Mouse (Mus musculus) liver, embryonic 12.5 days (tissue): ENCODE results near the gene Rcan2. TPM values are rescaled to one million over a fixed set of nuclear protein-coding genes. Genes with fewer than 3 reads are reported as not detected.

Experiments
- ATAC-seq: fragments of 200-750 bp; cut with Nextera tagmentation; 2 replicates; pipeline ENCODE4 v1.8.0; 2017; ENCODE audit warnings: moderate number of reproducible peaks, mild to moderate bottlenecking, moderate library complexity
- H3K27ac ChIP-seq: fragments of 300-500 bp; sonication (generic); 2 replicates; pipeline ENCODE4 v1.5.1; 2016; ENCODE audit warnings: mild to moderate bottlenecking
- H3K27me3 ChIP-seq: fragments of 300-500 bp; sonication (generic); replicated peaks from 2 replicates; pipeline ENCODE4 v1.6.1; 2016; ENCODE audit warnings: mild to moderate bottlenecking, moderate library complexity
- H3K36me3 ChIP-seq: fragments of 300-500 bp; sonication (generic); 2 replicates; pipeline ENCODE4 v1.6.1; 2016; ENCODE audit warnings: mild to moderate bottlenecking, moderate library complexity
- H3K4me1 ChIP-seq: fragments of 300-500 bp; sonication (generic); 2 replicates; pipeline ENCODE4 v1.6.1; 2016
- H3K4me2 ChIP-seq: fragments of 300-500 bp; sonication (generic); 2 replicates; pipeline ENCODE4 v1.6.1; 2016; ENCODE audit warnings: mild to moderate bottlenecking, moderate library complexity
- H3K4me3 ChIP-seq: fragments of 300-500 bp; sonication (generic); 2 replicates; pipeline ENCODE4 v1.5.1; 2016; ENCODE audit warnings: mild to moderate bottlenecking, moderate library complexity
- H3K9ac ChIP-seq: fragments of 300-500 bp; sonication (generic); 2 replicates; pipeline ENCODE4 v1.6.1; 2016; ENCODE audit warnings: mild to moderate bottlenecking, moderate library complexity
- H3K9me3 ChIP-seq: fragments of 300-500 bp; sonication (generic); replicated peaks from 2 replicates; pipeline ENCODE4 v1.6.1; 2016; ENCODE audit warnings: mild to moderate bottlenecking, moderate library complexity
- WGBS: fragments of 180-500 bp; shearing (Covaris S2); methylation state at CpG from one replicate; pipeline ENCODE4 v1.1.7; 2016; ENCODE audit not compliant: insufficient replicate concordance; 5-methylcytosine and 5-hydroxymethylcytosine counted together
- polyA plus RNA-seq: library from polyadenylated mRNA; unstranded; fragments of >200 nt; fragmentation: Nextera tagmentation; extraction: Ambion mirVana; gene quantifications from 2 replicates; pipeline ENCODE4 v1.2.1, GENCODE M21; 2016

Rcan2 gene
- polyA plus RNA-seq, 1 experiment from 2014 or later, result 1.9 TPM

DNA sequence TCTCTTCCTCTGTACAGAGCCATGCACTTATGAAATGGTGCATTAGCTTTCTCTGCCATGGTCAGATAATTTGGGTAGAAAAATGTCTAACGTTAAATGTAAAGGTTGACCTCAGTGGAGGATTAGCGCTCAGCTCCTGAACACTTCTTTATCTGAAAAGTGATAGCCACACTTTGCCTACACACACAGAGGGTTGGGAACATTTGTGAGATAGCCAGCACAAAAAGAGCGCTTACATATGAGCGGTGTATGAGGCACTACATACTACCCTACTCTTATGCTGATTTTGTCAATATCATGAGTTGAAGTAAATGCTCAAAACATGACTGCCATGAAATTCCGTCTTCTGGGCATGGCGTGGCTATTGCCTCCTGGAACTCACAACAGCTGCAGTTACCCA, 196.9 kb downstream of the Rcan2 start:
- peak; percentile 60; the same call in 1 of the 2 replicates for ATAC-seq
- H3K27me3 ChIP-seq, result no peaks in the 10 kb centered on the region
- H3K4me3 ChIP-seq, result no peak overlapping the region
- H3K36me3 ChIP-seq, result no peaks in the 10 kb centered on the region
- no peak overlapping the region for H3K9ac ChIP-seq
- peak overlapping the region; percentile 51; the same call in 1 of the 2 replicates for H3K27ac ChIP-seq
- H3K9me3 ChIP-seq, result no peaks in the 10 kb centered on the region
- H3K4me2 ChIP-seq, result peak overlapping the region; percentile 32
- H3K4me1 ChIP-seq, result peaks cover 16% of the 10 kb centered on the region
- 38% methylated on average over 6 of the region's 6 CpGs for WGBS

DNA sequence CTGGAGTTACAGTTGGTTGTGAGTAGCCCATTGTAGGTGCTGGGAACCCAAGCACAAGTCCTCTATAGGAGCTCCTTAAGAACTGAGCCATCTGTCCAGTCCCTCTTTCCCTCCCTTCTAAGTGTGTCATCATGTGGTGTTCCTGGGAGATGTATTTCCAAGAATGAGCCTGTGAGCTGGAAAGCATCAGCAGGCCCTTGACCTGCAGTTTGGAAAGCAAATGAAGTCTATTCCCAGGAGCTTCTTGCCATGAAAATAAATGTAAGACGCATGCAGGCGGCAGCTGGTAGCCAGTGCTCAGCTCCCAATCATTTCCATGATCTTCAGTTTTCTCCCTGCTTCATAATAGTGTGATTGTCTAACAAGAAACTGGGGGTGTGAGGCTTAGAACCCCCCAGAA, 203.2 kb downstream of the Rcan2 start:
- WGBS, result 78% methylated on average over 2 of the region's 2 CpGs
- Histone ChIP-seq H3K36me3 (no peaks in the 10 kb centered on the region), H3K27ac (no peak overlapping the region), H3K9me3 (no peaks in the 10 kb centered on the region), H3K4me1 (no peaks in the 10 kb centered on the region), H3K4me3 (no peak overlapping the region), H3K27me3 (no peaks in the 10 kb centered on the region), H3K4me2 (no peak overlapping the region), H3K9ac (no peak overlapping the region)
- no peak for ATAC-seq

DNA sequence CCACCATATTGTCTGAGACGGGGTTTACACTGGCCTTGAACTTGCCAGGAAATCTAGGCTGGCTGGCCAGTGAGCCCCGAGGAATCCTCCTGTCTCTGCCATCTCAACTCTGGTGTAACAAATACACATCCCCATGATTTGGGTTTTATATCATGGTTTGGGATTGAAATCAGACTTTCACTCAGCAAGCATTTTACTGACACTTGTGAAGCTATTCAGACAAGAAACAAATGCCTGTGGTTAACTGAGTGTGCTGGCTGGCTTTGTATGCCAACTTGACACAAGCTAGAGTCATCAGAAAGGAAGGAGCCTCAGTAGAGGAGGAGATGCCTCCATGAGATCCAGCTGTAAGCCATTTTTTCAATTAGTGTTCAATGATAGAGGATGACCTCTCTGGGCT, 206.3 kb downstream of the Rcan2 start:
- H3K9ac ChIP-seq, result no peak overlapping the region
- no peaks in the 10 kb centered on the region for H3K9me3 ChIP-seq
- ATAC-seq, result no peak
- no peak overlapping the region for H3K4me2 ChIP-seq
- no peak overlapping the region for H3K4me3 ChIP-seq
- no peaks in the 10 kb centered on the region for H3K36me3 ChIP-seq
- WGBS, result 58% methylated on average over 2 of the region's 2 CpGs
- no peak overlapping the region for H3K27ac ChIP-seq
- no peaks in the 10 kb centered on the region for H3K4me1 ChIP-seq
- H3K27me3 ChIP-seq, result no peaks in the 10 kb centered on the region

DNA sequence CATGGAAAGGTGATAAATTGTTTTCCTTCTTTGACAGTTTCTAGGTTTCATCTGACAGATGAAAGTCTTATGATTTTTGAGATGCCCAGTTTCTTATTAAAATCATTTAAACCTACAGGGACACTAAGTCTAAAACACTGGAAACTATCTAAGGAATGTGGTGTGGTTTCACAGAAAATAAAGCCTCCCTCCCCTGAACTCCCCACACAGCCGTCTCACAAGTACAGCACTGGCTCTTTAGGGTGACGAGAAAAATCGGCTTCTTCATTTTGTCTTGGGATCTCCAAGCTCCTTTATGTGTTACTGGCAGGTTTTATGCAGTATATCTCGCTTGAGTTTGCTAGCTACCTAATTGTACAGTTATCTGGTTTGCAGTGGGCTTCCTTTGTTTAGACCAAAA, 210.8 kb downstream of the Rcan2 start:
- Histone ChIP-seq H3K4me3 (no peak overlapping the region), H3K9ac (no peak overlapping the region), H3K27me3 (no peaks in the 10 kb centered on the region), H3K4me1 (no peaks in the 10 kb centered on the region; the same call in 1 of the 2 replicates), H3K27ac (no peak overlapping the region), H3K4me2 (no peak overlapping the region), H3K36me3 (no peaks in the 10 kb centered on the region), H3K9me3 (no peaks in the 10 kb centered on the region)
- WGBS, result 45% methylated on average over 4 of the region's 4 CpGs
- ATAC-seq, result no peak

DNA sequence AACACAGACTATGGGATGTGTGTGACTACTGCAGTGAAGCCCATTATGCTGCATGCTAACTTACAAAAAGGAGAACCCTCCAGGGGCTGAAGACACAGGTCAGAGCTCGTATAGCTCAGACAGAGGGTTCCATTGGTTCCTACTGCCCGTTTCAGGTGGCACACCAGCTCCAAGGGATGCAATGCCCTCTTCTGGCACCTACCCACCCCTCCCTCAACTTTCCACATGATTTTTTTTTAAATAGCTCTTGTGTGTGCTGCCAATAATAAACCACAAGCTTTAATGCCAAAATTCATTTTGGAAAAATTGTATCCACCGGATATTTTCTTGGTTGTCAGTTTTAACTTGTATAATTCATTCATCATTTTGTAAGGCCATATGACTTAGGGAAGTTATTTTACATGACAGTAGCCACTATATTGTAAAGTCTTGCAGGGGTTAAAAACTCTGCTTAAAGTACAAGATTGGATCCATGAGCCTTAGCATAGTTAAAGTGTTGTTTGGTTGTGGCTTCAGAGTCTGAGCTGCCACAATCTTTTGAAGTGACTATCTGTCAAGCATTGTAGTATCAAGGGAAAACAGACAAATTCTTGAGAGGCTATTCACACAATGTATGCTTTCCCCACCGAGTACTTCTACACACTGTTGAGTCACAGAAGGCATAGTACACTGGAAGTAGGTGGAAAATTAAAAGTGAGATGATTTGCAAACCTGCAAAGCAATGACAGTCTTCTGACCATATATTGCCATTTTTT, 212.8 kb downstream of the Rcan2 start:
- whole genome bisulfite sequencing, result 47% methylated on average over 4 of the region's 4 CpGs
- Histone ChIP-seq H3K9me3 (no peaks in the 10 kb centered on the region), H3K4me2 (no peak overlapping the region), H3K27me3 (no peaks in the 10 kb centered on the region), H3K27ac (no peak overlapping the region), H3K36me3 (no peaks in the 10 kb centered on the region), H3K4me1 (no peaks in the 10 kb centered on the region; the same call in 1 of the 2 replicates), H3K9ac (no peak overlapping the region), H3K4me3 (no peak overlapping the region)
- no peak for ATAC-seq

DNA sequence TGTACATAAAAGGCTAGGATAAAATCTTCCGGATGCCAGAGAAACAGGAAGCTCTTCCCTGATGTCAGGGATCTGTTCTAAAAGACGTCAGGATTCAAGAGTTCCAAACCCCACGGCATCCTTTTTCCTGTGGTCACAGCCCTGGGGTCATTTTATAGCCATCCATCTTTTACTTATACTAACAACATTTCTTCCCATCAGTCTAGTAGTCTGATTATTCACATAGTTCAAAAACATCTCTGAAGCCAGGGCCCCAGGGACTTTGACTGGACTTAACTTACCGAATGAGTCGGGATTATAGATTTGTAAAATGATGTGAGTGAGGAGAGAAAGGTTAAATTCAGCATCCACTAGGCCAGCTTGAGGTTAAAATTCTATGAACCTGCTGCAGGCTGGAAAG, 215.2 kb downstream of the Rcan2 start:
- Histone ChIP-seq H3K27ac (no peak overlapping the region), H3K4me1 (no peaks in the 10 kb centered on the region; the same call in 1 of the 2 replicates), H3K27me3 (no peaks in the 10 kb centered on the region), H3K4me3 (no peak overlapping the region), H3K36me3 (no peaks in the 10 kb centered on the region), H3K9me3 (no peaks in the 10 kb centered on the region), H3K4me2 (no peak overlapping the region), H3K9ac (no peak overlapping the region)
- ATAC-seq, result no peak
- WGBS, result 58% methylated on average over 5 of the region's 5 CpGs

DNA sequence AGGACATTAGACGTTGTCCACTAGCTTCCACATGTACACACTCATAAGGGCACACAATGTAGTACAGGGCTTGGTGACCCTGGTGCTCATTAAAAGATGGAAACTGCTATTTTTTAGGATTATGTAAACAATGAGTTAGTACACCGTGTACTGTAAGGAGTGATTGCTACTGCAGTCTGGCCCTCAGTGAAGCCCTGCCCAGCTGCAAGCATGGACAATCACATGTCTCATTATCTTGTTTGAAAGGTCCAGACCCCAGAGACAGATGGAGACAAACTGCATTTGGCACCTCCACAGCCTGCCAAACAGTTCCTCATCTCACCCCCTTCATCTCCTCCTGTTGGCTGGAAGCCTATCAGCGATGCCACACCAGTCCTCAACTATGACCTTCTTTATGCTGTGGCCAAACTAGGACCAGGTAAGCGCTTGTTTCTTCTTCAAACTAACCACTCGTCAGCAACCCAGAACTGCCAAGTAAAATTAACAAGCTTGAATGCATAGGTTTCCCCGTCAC, 219.6 kb downstream of the Rcan2 start:
- H3K4me2 ChIP-seq, result no peak overlapping the region
- H3K4me3 ChIP-seq, result no peak overlapping the region
- ATAC-seq, result no peak
- no peak overlapping the region for H3K9ac ChIP-seq
- no peaks in the 10 kb centered on the region for H3K9me3 ChIP-seq
- H3K27me3 ChIP-seq, result no peaks in the 10 kb centered on the region
- no peaks in the 10 kb centered on the region; the same call in 1 of the 2 replicates for H3K4me1 ChIP-seq
- 65% methylated on average over 6 of the region's 6 CpGs for WGBS
- H3K36me3 ChIP-seq, result no peaks in the 10 kb centered on the region
- H3K27ac ChIP-seq, result no peak overlapping the region

DNA sequence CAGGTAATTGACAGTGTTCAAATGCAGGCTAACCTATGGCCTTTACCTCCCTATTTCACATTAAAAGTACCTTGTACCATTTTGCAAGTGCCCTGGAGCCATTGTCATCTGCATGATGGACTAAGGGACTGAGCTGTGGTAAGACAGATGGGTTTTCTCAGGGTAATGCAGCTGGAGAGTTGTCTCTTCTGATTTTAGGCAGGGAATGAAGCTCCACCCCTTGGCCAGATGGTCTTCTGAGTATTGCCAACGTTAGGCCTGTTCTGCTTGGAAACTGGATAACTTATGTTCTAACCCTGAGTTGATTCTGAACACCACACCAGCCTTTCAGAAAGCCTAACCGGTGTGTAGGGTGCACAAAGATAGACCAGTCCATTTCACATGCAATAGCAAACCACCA, 222.7 kb downstream of the Rcan2 start:
- Histone ChIP-seq H3K4me3 (no peak overlapping the region), H3K27me3 (no peaks in the 10 kb centered on the region), H3K9ac (no peak overlapping the region), H3K27ac (no peak overlapping the region), H3K9me3 (no peaks in the 10 kb centered on the region), H3K4me1 (no peaks in the 10 kb centered on the region), H3K36me3 (no peaks in the 10 kb centered on the region), H3K4me2 (no peak overlapping the region)
- no peak for ATAC-seq
- 52% methylated on average over 2 of the region's 2 CpGs for WGBS

DNA sequence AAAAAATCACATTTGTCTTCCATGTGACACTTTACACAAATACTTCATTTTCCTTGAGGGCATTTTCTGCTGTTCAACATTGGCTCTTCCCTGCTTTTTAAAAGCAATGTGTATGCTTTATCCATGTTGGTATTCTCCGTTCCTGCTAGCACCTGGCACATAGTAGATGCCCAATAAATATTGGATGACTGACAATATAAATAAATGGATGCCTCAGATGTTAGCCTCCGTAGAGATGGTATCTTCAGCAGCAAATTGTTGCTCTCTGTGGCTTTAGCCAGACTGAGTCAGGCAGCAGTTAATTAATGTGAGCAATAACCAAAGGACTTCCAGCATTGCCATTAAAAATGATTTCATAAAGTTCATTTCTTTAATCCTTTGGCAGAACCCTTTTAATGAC, 223.9 kb downstream of the Rcan2 start:
- Histone ChIP-seq H3K4me2 (no peak overlapping the region), H3K36me3 (no peaks in the 10 kb centered on the region), H3K27ac (no peak overlapping the region), H3K4me1 (no peaks in the 10 kb centered on the region), H3K27me3 (no peaks in the 10 kb centered on the region), H3K9me3 (no peaks in the 10 kb centered on the region), H3K4me3 (no peak overlapping the region), H3K9ac (no peak overlapping the region)
- 62% methylated on average over 2 of the region's 2 CpGs for WGBS
- ATAC-seq, result no peak

DNA sequence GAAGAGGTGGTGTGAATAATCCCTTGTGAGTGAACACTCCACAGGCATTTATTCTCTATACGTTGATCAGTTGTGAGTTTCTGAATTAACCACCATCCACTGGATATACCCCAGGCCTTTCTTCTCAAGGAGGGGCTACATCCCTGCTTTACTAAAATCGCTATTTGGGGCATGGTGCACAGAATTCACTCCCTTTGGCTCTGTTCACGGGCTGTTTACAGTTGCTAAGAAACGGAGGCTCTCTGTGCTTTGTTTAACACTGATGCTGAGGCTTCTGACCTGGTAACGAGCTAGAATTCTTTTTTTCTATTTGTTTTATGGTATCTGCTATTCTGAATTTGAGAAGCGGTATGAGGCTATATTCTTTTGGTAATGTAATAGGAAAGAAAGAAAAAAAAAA, 224.8 kb downstream of the Rcan2 start:
- no peak overlapping the region for H3K9ac ChIP-seq
- no peak overlapping the region for H3K27ac ChIP-seq
- WGBS, result 64% methylated on average over 6 of the region's 6 CpGs
- no peak overlapping the region for H3K4me3 ChIP-seq
- no peaks in the 10 kb centered on the region for H3K27me3 ChIP-seq
- no peaks in the 10 kb centered on the region for H3K4me1 ChIP-seq
- no peaks in the 10 kb centered on the region for H3K36me3 ChIP-seq
- no peak overlapping the region for H3K4me2 ChIP-seq
- H3K9me3 ChIP-seq, result no peaks in the 10 kb centered on the region
- no peak for ATAC-seq

DNA sequence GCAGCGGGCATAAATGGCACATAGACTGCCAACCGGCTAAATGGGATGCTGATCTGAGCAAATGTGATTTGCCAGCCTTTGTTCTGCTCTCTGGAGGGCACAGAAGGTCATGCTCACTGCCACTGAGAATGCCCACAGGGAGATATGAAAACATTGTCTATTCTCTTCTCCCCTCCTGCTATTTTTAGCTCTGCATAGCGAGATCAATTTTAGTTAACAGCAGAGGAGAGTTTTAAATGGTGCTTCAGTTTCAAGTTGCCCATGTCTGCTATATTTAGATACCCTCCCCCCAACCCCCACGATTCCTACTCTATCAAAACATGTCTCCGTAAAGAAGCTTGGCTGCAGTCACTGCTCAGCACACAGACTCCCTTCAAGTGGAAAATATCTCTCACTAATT, 225.2 kb downstream of the Rcan2 start:
- WGBS, result 58% methylated on average over 5 of the region's 5 CpGs
- ATAC-seq, result no peak
- no peak overlapping the region for H3K4me2 ChIP-seq
- H3K36me3 ChIP-seq, result no peaks in the 10 kb centered on the region
- H3K9ac ChIP-seq, result no peak overlapping the region
- no peak overlapping the region for H3K4me3 ChIP-seq
- H3K9me3 ChIP-seq, result no peaks in the 10 kb centered on the region
- H3K4me1 ChIP-seq, result no peaks in the 10 kb centered on the region
- H3K27me3 ChIP-seq, result no peaks in the 10 kb centered on the region
- H3K27ac ChIP-seq, result no peak overlapping the region

DNA sequence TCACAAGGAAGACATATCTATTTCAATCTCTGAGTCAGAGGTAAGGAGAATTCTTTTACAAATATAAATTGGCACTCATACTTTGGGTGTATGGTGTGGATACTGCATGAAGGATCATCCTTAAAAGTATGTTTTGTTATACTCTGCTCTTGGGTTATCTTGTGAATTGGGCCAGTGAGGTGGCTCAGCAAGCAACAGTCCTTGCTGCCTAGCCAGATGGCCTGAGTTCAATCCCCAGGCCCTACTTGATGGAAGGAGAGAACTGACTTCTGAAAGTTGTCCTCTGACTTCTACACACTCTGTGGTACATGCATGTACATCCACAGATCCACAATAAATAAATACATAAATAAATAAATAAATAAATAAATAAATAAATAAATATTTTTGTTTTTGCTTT, 225.6 kb downstream of the Rcan2 start:
- Histone ChIP-seq H3K9ac (no peak overlapping the region), H3K4me1 (no peaks in the 10 kb centered on the region), H3K36me3 (no peaks in the 10 kb centered on the region), H3K4me2 (no peak overlapping the region), H3K27me3 (no peaks in the 10 kb centered on the region), H3K9me3 (no peaks in the 10 kb centered on the region), H3K27ac (no peak overlapping the region), H3K4me3 (no peak overlapping the region)
- no peak for ATAC-seq

DNA sequence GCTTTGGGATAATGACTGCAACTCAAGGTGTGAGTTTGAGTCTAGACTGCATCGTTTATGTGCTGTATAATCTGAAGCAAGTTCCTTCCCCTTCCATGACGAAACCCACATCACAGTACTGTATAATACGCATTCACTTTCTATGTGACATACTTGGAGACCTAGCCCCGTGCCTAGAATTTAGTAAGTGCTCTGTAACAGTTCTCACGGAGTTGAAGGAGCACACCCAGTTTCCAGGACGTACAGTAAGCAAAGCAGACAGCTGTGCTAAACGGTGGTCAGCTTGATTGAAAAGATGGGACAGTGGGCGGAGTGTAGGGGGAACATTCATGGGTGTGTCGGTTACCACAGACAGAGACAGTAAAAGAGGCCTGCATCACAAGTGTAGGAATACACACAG, 226.2 kb downstream of the Rcan2 start:
- no peak overlapping the region for H3K4me2 ChIP-seq
- no peaks in the 10 kb centered on the region for H3K27me3 ChIP-seq
- no peaks in the 10 kb centered on the region for H3K9me3 ChIP-seq
- H3K36me3 ChIP-seq, result no peaks in the 10 kb centered on the region
- no peaks in the 10 kb centered on the region for H3K4me1 ChIP-seq
- WGBS, result 61% methylated on average over 9 of the region's 9 CpGs
- no peak overlapping the region for H3K27ac ChIP-seq
- no peak overlapping the region for H3K9ac ChIP-seq
- ATAC-seq, result no peak
- H3K4me3 ChIP-seq, result no peak overlapping the region
